Mouse (Mus musculus): Measurements from ENCODE around the gene Sp1.

DNA sequence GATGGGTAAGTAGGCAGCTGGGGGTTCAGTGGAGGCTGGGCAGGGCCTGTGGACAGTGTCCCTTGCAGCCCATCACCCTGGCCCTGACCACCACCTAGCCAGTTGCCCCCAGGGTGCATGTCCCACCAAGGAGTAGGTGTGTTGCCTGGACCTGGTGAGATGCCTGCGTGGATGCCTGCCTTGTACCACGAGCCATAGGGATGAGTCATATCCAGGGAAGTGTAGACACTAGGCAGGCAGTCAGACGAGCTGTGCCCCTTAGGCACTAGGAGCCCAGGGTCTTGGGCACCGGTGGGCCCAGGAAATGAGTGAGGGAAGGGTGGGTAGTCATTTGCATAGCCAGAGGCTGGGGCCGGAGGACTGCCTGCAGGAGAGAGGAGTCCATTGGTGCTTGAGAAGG lies 47.1 kb upstream of the Sp1 start:
- TF ChIP-seq CTCF (IDR thresholded peaks at IDR 0.05; ENCODE audit: insufficient read depth, low read depth, low read length), result no peak
- TF ChIP-seq POLR2A (IDR thresholded peaks at IDR 0.05; ENCODE audit: insufficient read depth, low read depth, low read length), result no peak
